Mouse (Mus musculus) adrenal gland, adult 18-20 months (tissue): ENCODE results near the gene Tcte3. TPM values are rescaled to one million over a fixed set of nuclear protein-coding genes. Genes with fewer than 3 reads are reported as not detected.

Experiments
- total RNA-seq, 2 experiments: library from RNA; stranded (reverse); gene quantifications; 1 replicate in 1 of 2; 2 replicates in 1 of 2; pipeline ENCODE4 v1.2.3; 2021

Tcte3 gene
- total RNA-seq, 2 experiments from 2014 or later, result 0.99 to 2.6 TPM

Other genes with a start within 250 kb of the Tcte3 start
- gene Wdr27, start 98.3 kb downstream of the Tcte3 start, total RNA-seq, result 1 to 10 TPM; 1.9 to 3.5 TPM
- gene 1600012H06Rik, start 98.3 kb downstream of the Tcte3 start, total RNA-seq, result 10 to 100 TPM; 23.8 to 34.6 TPM
- 10 to 100 TPM; 39.0 to 57.3 TPM for gene Phf10, start 80.2 kb downstream of the Tcte3 start, total RNA-seq
- gene 9030025P20Rik, start 63.0 kb downstream of the Tcte3 start, total RNA-seq, result 1 to 10 TPM; 5.0 to 5.4 TPM
- gene Gm3417, start 62.7 kb downstream of the Tcte3 start, total RNA-seq, result not detected
- 1 to 10 TPM; 2.6 to 5.0 TPM for gene Gm3435, start 31.3 kb downstream of the Tcte3 start, total RNA-seq
- 10 to 100 TPM; 40.0 to 48.1 TPM for gene Ermard, start 280 bp downstream of the Tcte3 start, total RNA-seq
- 1 to 10 TPM; 5.4 to 5.6 TPM for gene Gm3448, start within 50 bp of the Tcte3 start, total RNA-seq